In genomic region chr5:129908242-129908965, GRCm38 (mm10) we compare ENCODE assay signal across 8 mouse cellular contexts. TPM values are rescaled to one million over a fixed set of nuclear protein-coding genes. Genes with fewer than 3 reads are reported as not detected.
DNase-seq lines count a peak whose midpoint lies in the region; ATAC-seq and TF ChIP-seq lines count a peak whose summit lies in the region.

Gene Nupr1l (plus strand): TSS chr5:129908540.

- intact Hi-C loops in heart, postnatal 14 days (cut with DNase I): no loop called here

- peak; percentile 98 for ATAC-seq in forebrain, embryonic 15.5 days (replicated peaks)
- ATAC-seq in liver, embryonic 16.5 days (ENCODE audit: low read depth): peak; percentile 95
- ATAC-seq in neural tube, embryonic 12.5 days (ENCODE audit: low FRiP score, low read depth): peak; percentile 96
- ATAC-seq in stomach, postnatal 0 days (ENCODE audit: low FRiP score, low TSS enrichment): peak; percentile 97

- peak within 1 kb of the TSS; percentile 38 for H3K27ac ChIP-seq in ES-E14 (ENCODE audit: insufficient read depth, low read depth, low read length, poor library complexity, severe bottlenecking)
- peak within 1 kb of the TSS; percentile 89 for H3K27ac ChIP-seq in forebrain, embryonic 15.5 days (replicated peaks)
- H3K27ac ChIP-seq in liver, embryonic 16.5 days (ENCODE audit: low read length): peak within 1 kb of the TSS; percentile 46; the same call in 1 of the 2 replicates
- peak within 1 kb of the TSS; percentile 97 for H3K27ac ChIP-seq in neural tube, embryonic 12.5 days
- H3K27ac ChIP-seq in stomach, postnatal 0 days (replicated peaks): peak within 1 kb of the TSS; percentile 85

- peak within 1 kb of the TSS; percentile 78 for H3K4me2 ChIP-seq in forebrain, embryonic 15.5 days (replicated peaks)
- peak within 1 kb of the TSS; percentile 97 for H3K4me2 ChIP-seq in liver, embryonic 16.5 days (ENCODE audit: low read depth, low read length)
- H3K4me2 ChIP-seq in neural tube, embryonic 12.5 days (replicated peaks): peak within 1 kb of the TSS; percentile 82
- peak within 1 kb of the TSS; percentile 95 for H3K4me2 ChIP-seq in stomach, postnatal 0 days (replicated peaks; ENCODE audit: low read depth)

- in situ Hi-C loops in ES-E14 (cut with MboI; ENCODE audit: low sequenced_read_pairs in 2 of 2, unreplicated experiment in 2 of 2): no loop called here

- TF ChIP-seq EP300 in stomach, postnatal 0 days (optimal IDR thresholded peaks at IDR 0.05): no peak

- peak within 1 kb of the TSS; percentile 73 for H3K9ac ChIP-seq in ES-E14 (ENCODE audit: insufficient read depth, low read depth, low read length, poor library complexity, severe bottlenecking)
- H3K9ac ChIP-seq in forebrain, embryonic 15.5 days (replicated peaks): peak within 1 kb of the TSS; percentile 80
- H3K9ac ChIP-seq in liver, embryonic 16.5 days (ENCODE audit: low read depth, low read length): peak within 1 kb of the TSS; percentile 74
- H3K9ac ChIP-seq in neural tube, embryonic 12.5 days: peak within 1 kb of the TSS; percentile 82
- peak within 1 kb of the TSS; percentile 74 for H3K9ac ChIP-seq in stomach, postnatal 0 days (ENCODE audit: low read length)

- DNase-seq in ES-E14 (ENCODE audit: low read depth, low spot score): peak; percentile 76
- peak; percentile 81 for DNase-seq in cerebellum, adult 11-12 months
- DNase-seq in heart, postnatal 14 days: peak; percentile 90 to 91
- DNase-seq in large intestine, adult 2 months (ENCODE audit: low read depth, low spot score): peak; percentile 71
- peak; percentile 93 for DNase-seq in stomach, postnatal 0 days (ENCODE audit: low spot score)

- H3K4me1 ChIP-seq in ES-E14 (ENCODE audit: control insufficient read depth in 2 of 2, insufficient read depth in 2 of 2, low read length in 2 of 2, poor library complexity in 1 of 2): 0 out of 4 replicates have a peak, but pooled peaks cover 2 to 4% of the 10 kb centered on the region in 2 experiments
- H3K4me1 ChIP-seq in forebrain, embryonic 15.5 days: peaks cover 8% of the 10 kb centered on the region
- H3K4me1 ChIP-seq in liver, embryonic 16.5 days (ENCODE audit: control insufficient read depth, low read depth, low read length): peaks cover 11% of the 10 kb centered on the region
- peaks cover 7% of the 10 kb centered on the region; the same call in 1 of the 2 replicates for H3K4me1 ChIP-seq in neural tube, embryonic 12.5 days
- 0 out of 2 replicates have a peak, but pooled peaks cover 2% of the 10 kb centered on the region for H3K4me1 ChIP-seq in stomach, postnatal 0 days (replicated peaks; ENCODE audit: control insufficient read depth, insufficient read depth)

- under 1% methylated on average over 63 of the region's 63 CpGs for WGBS in forebrain, embryonic 15.5 days
- under 1% methylated on average over 63 of the region's 63 CpGs for WGBS in large intestine, adult 2 months
- WGBS in liver, embryonic 16.5 days (ENCODE audit: insufficient replicate concordance): under 1% methylated on average over 62 of the region's 63 CpGs
- under 1% methylated on average over 63 of the region's 63 CpGs for WGBS in neural tube, embryonic 12.5 days
- WGBS in stomach, postnatal 0 days: under 1% methylated on average over 62 of the region's 63 CpGs

- H3K4me3 ChIP-seq in ES-E14 (ENCODE audit: insufficient read depth in 1 of 2, low read depth in 1 of 2, low read length in 2 of 2, poor library complexity in 1 of 2, severe bottlenecking in 1 of 2): peak within 1 kb of the TSS; percentile 82 to 93
- peak within 1 kb of the TSS; percentile 67 for H3K4me3 ChIP-seq in forebrain, embryonic 15.5 days
- peak within 1 kb of the TSS; percentile 72 for H3K4me3 ChIP-seq in liver, embryonic 16.5 days (ENCODE audit: low read depth, low read length)
- H3K4me3 ChIP-seq in neural tube, embryonic 12.5 days: peak within 1 kb of the TSS; percentile 71
- H3K4me3 ChIP-seq in stomach, postnatal 0 days (ENCODE audit: low read depth, low read length): peak within 1 kb of the TSS; percentile 58

- TF ChIP-seq CTCF in stomach, postnatal 0 days (IDR thresholded peaks at IDR 0.05; ENCODE audit: low read depth): peak; percentile 61

- no peaks in the 10 kb centered on the region for H3K9me3 ChIP-seq in ES-E14 (ENCODE audit: control insufficient read depth, insufficient read depth, low read depth, low read length)
- no peaks in the 10 kb centered on the region for H3K9me3 ChIP-seq in forebrain, embryonic 15.5 days
- H3K9me3 ChIP-seq in liver, embryonic 16.5 days (replicated peaks; ENCODE audit: control insufficient read depth, low read length): no peaks in the 10 kb centered on the region
- no peaks in the 10 kb centered on the region for H3K9me3 ChIP-seq in neural tube, embryonic 12.5 days
- no peaks in the 10 kb centered on the region for H3K9me3 ChIP-seq in stomach, postnatal 0 days (ENCODE audit: control insufficient read depth, low read length)

- no peaks in the 10 kb centered on the region; the same call in 1 of the 2 replicates for H3K36me3 ChIP-seq in ES-E14 (ENCODE audit: control insufficient read depth, insufficient read depth, low read length, poor library complexity, severe bottlenecking)
- 0 out of 2 replicates have a peak, but pooled peaks cover 2% of the 10 kb centered on the region for H3K36me3 ChIP-seq in forebrain, embryonic 15.5 days
- H3K36me3 ChIP-seq in liver, embryonic 16.5 days (ENCODE audit: control insufficient read depth, insufficient read depth): no peaks in the 10 kb centered on the region
- no peaks in the 10 kb centered on the region for H3K36me3 ChIP-seq in neural tube, embryonic 12.5 days
- no peaks in the 10 kb centered on the region for H3K36me3 ChIP-seq in stomach, postnatal 0 days (ENCODE audit: control insufficient read depth, insufficient read depth, low read length)

- H3K27me3 ChIP-seq in forebrain, embryonic 15.5 days: no peaks in the 10 kb centered on the region
- H3K27me3 ChIP-seq in liver, embryonic 16.5 days (ENCODE audit: control insufficient read depth, insufficient read depth, low read depth, low read length): peaks cover 6% of the 10 kb centered on the region; the same call in 1 of the 2 replicates
- no peaks in the 10 kb centered on the region for H3K27me3 ChIP-seq in neural tube, embryonic 12.5 days (replicated peaks)
- no peaks in the 10 kb centered on the region for H3K27me3 ChIP-seq in stomach, postnatal 0 days (ENCODE audit: control insufficient read depth, insufficient read depth, low read length)

TF ChIP-seq in ES-E14, 5 proteins besides CTCF, POLR2A, EP300 and RAD21:
- TF ChIP-seq HCFC1 (IDR thresholded peaks at IDR 0.05; ENCODE audit: borderline replicate concordance, insufficient read depth, low read length): no peak
- no peak for TF ChIP-seq ZNF384 (IDR thresholded peaks at IDR 0.05; ENCODE audit: low read depth, low read length)
- TF ChIP-seq MAFK (IDR thresholded peaks at IDR 0.05; ENCODE audit: insufficient read depth, low read depth, low read length): no peak
- TF ChIP-seq CHD2 (IDR thresholded peaks at IDR 0.05; ENCODE audit: low read depth, low read length): no peak
- no peak for TF ChIP-seq ZC3H11A (IDR thresholded peaks at IDR 0.05; ENCODE audit: borderline replicate concordance, low read depth, low read length)

RNA-seq across cellular contexts. Expression of gene Nupr1l, which starts in this region (rescaled TPM):
- total RNA-seq in ES-E14 (2012; rRNA removed): 1.1 and 2.9 TPM in 2 replicates
- 3.9 and 6.0 TPM in 2 replicates for polyA plus RNA-seq in forebrain, embryonic 15.5 days (2015; fragmentation: Nextera tagmentation; extraction: Ambion mirVana)
- total RNA-seq in heart, postnatal 14 days (2021): under 1 TPM; 0.57 to 0.83 TPM
- polyA plus RNA-seq in large intestine, adult 2 months (2012; rRNA removed): 1.4 and 1.9 TPM in 2 replicates
- polyA plus RNA-seq in liver, embryonic 16.5 days (2015; fragmentation: Nextera tagmentation; extraction: Ambion mirVana): 0.26 and 0.41 TPM in 2 replicates
- polyA plus RNA-seq in neural tube, embryonic 12.5 days (2016; fragmentation: Nextera tagmentation; extraction: Ambion mirVana): 4.7 and 5.0 TPM in 2 replicates
- 2.2 and 3.0 TPM in 2 replicates for polyA plus RNA-seq in stomach, postnatal 0 days (2015; fragmentation: Nextera tagmentation; extraction: Ambion mirVana)

Comparison
In these comparisons a context has a peak if more than half of its experiments do, and no peak if none do; other contexts are left out.
1. Peak in every context shown above with its lines: DNase-seq, ATAC-seq, H3K4me3 ChIP-seq and H3K27ac ChIP-seq.
2. Peak in DNase-seq in heart, postnatal 14 days; RNA of the gene not detected or under 1 TPM.
3. Peak in ATAC-seq, H3K4me3 ChIP-seq, H3K27ac ChIP-seq, H3K9ac ChIP-seq and H3K4me2 ChIP-seq in liver, embryonic 16.5 days; RNA of the gene not detected or under 1 TPM.
4. H3K27ac ChIP-seq: peak in every context shown above with its lines; median percentile 97 in neural tube, embryonic 12.5 days; 89 in forebrain, embryonic 15.5 days; 85 in stomach, postnatal 0 days; 46 in liver, embryonic 16.5 days; 38 in ES-E14.